Mouse (Mus musculus) retina, postnatal 1 day (tissue): ENCODE results near the gene Calr4.

Source experiments
- DNase-seq: peaks from one replicate; pipeline ENCODE4 v3.0.0-alpha.2; 2012

Gene Calr4

GRCm38 (mm10) chr4:109236186-109236879 is 2.0 kb downstream of the Calr4 start:
- no peak for DNase-seq

DNA sequence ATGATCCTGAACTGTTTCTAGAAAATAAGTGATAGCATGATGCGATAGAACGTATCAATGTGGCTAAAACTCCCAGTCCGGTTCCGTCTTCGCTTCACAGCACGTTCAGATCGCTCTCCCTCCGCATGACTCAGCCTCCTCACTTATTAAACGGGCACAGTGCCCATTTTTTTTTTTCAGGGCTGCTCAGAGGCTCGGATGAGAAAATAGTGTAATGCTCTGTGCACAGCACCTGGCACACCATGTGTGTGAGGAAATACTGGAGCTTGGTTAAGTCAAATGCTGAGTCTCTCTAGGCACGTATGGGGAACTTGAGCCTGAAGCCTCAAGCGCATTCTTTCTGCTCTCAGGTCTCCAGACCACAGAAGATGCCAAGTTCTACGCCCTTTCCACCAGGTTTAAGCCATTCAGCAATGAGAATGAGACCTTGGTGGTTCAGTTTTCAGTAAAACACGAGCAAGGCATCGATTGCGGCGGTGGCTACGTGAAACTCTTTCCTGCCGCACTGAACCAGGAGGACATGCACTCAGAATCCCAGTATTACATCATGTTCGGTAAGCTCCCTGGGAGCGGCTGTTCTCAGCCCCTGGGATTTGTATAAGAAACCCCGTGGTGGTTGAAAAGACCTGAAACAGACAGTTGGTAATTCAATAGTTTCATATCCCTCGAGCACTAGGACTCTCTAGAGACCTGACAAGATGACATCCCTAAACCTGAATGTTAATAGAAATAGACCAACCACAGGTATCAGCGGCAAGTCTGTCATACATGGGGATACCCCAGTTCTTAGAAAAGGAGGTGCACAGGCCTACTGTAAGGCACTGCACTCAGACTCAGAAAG is 4.4 kb downstream of the Calr4 start:
- no peak for DNase-seq

DNA sequence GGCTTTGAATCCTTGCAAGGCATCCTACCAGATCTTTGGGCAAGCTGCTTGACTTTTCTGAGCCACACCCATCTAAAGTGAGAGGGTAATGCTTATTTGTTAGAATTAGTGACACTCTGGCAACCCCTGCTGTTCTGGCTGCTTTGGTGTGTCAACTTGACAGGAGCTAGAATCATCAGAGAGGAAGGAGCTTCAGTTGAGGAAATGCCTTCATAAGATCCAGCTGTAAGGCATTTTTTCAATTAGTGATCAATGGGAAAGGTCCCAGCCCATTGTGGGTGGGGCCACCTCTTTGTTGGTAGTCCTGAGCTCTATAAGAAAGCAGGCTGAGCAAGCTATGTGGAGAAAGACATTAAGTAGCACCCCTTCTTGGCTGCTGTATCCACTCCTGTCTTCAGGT is 6.9 kb downstream of the Calr4 start:
- no peak for DNase-seq

- DNase-seq = no peak
Observed at GRCm38 (mm10) chr4:109241934-109242333, 7.6 kb downstream of the Calr4 start.

- DNase-seq = no peak
Observed at GRCm38 (mm10) chr4:109244506-109244905, 10.2 kb downstream of the Calr4 start.

DNA sequence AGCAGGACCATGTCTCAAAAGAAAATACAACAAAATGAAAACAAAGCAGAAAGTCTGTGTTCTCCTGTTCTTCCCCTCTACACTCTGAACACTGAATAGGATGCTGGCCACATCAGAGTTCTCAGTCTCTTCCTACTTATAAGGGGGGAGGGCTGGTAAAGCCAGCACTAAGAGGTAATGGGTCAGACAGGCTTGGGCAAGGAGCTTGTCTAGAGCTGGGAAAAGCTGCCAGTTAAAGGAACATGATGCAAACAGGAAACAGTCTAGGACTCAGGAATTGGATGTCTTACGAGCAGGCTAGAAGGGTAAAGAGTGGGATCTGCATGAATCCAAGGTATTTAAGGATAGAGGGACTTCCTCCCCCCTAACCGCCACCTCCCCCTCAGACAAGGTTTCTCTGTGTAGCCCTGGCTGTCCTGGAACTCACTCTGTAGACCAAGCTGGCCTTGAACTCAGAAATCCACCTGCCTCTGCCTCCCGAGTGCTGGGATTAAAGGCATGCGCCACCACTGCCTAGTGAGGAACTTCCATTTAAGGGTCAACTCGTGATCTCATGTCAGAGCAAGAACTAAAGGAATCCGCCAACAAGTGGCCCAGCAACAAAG is 10.8 kb downstream of the Calr4 start:
- no peak for DNase-seq

- DNase-seq = peak; percentile 43
Observed at GRCm38 (mm10) chr4:109251605-109252004, 17.3 kb downstream of the Calr4 start.

DNA sequence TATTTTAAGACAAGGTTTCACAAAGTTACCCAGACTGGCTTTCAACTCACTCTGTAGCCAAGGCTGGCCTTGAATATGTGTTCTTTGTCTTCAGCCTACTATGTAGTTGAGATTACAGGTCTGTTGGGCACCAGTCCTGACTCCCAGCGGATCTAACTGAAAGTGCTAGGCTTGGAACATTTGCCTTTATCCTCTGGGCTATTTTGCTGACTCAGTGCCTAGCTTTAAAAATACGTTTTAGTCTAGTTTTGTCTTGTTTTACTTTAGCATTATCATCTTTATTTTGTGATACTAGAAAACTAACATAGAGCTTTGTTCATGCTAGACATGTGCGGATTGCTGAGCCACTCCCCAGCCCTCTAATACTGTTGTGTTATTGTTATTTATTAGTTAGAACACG is 17.9 kb downstream of the Calr4 start:
- DNase-seq = no peak

DNA sequence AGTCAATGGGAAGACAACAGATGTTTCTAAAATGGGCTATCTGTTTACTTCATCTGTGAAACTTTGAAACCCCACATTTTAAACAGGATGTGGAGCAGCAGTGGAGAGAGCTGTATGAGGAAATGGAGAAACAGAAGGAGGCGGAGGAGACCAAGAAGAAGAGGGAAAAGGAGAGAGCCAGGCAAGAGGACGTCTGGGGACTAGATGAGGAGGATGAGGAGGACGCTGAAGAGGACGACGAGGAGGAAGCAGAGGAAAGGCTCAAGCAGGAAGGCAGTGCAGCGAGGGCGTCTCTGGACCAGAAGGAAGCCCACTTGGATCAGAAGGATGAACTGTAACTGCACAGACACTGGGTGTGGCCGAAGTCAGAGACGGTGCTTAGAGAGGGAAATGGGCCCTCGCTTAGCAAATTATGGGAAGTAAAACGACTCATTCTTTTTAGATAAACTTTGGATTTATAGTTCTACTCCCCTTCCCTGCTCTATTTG is 19.4 kb downstream of the Calr4 start:
- no peak for DNase-seq

DNA sequence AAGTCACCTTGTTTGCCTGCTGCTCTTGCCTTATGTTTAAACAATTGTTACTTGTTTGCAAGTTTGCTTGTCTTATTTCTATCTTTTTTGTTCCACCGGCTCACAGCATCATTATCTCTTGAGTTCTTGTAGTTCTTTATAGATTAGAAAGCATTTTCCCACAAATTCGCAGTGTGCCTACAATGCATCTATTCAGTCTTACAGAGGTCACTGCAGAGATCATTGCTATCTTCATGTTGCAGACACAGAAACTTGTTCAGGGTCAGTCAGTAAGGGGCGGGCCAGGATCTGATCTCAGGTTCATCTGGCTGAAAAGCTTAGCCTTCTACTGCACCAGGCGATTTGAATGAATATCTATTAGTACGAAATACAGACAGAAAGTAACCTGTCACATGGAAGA is 20.2 kb downstream of the Calr4 start:
- DNase-seq = no peak

GRCm38 (mm10) chr4:109255321-109255720 is 21.0 kb downstream of the Calr4 start:
- DNase-seq = no peak

GRCm38 (mm10) chr4:109255727-109256417 is 21.6 kb downstream of the Calr4 start:
- no peak for DNase-seq

DNA sequence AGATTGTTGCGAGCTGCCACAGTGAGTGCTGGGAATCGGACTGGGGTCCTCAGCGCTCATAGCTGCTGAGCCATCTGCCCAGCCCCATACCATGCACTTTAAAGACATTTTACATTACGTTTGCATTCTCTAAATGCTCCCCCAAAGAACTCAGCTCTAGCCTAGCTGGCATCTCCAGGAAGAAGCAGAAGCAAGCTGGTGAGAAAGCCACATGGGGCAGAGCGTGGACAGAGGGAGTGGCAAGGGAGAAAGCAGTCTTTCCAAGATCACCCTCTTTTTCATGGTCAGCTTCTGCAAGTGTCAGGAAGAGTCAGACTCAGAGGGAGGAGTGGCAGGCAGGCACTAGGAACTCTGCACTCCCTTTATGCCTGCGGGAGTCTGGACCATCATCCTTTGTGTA is 22.5 kb downstream of the Calr4 start:
- DNase-seq = no peak

- no peak for DNase-seq
Observed at GRCm38 (mm10) chr4:109257639-109258038, 23.4 kb downstream of the Calr4 start.

DNA sequence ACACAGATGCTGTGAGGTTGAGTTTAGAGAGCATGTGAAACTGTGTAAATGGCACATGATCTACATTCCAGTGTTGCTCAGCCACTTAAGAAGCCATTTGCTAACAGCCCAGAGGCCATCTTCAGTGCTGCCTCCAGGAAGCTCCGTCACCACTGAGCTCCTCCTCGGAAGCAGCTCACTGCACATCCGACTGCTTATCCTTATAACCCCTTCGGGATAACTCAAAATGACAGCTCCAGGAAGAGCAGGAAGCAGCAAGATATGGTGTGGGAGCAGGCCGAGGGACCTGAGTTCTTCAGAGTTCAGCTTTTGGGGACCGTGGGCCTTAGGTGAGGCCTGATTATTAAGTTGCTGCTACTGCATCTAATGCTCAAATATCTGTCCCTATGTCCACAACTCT is 27.8 kb downstream of the Calr4 start:
- peak; percentile 39 for DNase-seq

DNA sequence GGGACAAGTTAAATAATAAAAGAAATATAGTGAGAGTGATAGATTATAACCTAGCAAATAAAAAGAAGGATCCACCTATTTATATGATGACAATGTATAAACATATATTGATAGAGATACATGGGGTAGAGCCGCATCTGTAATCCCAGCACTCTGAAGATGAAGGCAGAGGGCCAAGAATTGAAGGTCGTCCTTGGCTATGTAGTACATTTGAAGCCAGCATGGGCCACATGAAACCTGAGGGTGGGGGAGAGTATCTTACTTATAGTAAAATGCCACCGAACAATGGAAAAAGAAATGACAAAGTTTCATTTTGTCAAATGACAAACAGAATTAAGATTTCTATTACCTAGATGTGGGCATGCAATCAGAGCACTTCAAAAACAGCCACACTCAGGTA is 31.8 kb downstream of the Calr4 start:
- DNase-seq = no peak

GRCm38 (mm10) chr4:109266744-109267143 is 32.5 kb downstream of the Calr4 start:
- no peak for DNase-seq

GRCm38 (mm10) chr4:109267452-109267851 is 33.2 kb downstream of the Calr4 start:
- no peak for DNase-seq

DNA sequence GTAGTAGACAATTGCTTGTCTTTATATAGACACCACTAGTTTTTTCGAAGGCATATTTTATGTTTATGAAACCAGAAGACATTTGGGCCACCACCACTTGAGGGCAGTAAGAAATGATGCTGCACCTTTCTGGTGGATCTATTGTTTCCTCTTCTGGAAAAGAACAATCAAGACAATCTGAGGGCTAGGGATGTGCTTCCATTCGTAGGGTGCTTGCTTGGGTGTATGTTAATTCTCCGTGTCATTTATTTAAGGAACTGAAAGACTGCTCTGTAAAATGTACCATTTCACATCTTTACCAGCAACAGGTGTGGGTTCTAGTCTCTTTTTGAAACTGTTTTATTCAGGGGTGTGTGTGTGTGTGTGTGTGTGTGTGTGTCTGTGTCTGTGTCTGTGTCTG is 34.6 kb downstream of the Calr4 start:
- DNase-seq = no peak

DNA sequence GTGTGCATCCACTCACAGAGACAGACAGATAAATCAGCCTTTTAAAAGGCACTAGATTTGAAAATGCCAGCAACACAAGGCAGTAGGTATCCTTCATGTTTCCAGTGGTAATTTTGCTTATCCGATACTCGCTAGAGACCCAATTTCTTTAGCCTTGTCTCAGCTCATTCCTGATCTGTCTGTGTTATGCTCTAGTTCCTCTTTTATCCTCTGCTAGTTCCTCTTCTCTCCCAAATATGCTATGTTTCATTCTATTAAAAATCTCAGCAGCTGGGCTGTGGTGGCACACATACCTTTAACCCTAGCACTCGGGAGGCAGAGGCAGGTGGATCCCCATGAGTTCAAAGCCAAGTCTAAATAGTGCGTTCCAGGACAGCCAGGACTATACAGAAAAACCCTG is 37.5 kb downstream of the Calr4 start:
- no peak for DNase-seq

- no peak for DNase-seq
Observed at GRCm38 (mm10) chr4:109273586-109274240, 39.4 kb downstream of the Calr4 start.

DNA sequence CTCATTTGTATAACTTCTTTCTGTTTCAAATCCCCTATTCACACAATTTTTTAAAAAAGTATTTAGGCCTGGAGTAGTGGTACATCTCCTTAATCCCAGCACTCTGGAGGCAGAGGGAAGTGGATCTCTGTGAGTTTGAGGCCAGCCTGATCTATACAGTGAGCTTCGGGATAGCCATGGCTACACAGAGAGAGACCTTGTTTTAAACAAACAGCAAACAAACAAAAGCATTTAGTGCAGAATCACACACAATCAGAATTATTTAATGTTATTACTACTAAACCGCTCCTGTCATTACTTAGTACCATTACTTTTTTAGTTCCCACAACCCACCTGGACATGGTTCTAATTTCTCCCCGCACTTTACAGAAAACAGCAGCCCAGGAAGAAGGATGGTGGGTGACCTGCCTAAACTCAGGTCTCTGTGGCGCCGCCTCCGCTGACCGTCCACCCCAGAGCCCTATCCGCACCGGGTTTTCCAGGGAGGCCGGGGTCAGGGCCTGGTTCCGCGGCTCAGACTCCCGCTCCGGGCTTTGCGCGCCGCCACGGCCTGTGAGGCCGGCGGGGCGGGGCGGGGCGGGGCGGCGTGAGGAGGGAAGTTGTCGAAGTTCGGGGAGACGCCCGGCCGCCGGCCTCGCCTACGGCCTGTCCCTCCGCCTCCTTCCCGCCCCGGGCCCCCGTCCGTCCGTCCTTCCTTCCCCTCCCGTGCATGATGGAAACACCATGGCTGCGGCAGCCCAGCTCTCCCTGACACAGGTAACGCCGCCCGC is 45.6 kb downstream of the Calr4 start, which contains the start of gene Eps15:
Eps15 (plus strand) TSS at position 580 of the 770 bp plus-strand sequence.
- DNase-seq = peak; percentile 95
